In the genomic region with DNA sequence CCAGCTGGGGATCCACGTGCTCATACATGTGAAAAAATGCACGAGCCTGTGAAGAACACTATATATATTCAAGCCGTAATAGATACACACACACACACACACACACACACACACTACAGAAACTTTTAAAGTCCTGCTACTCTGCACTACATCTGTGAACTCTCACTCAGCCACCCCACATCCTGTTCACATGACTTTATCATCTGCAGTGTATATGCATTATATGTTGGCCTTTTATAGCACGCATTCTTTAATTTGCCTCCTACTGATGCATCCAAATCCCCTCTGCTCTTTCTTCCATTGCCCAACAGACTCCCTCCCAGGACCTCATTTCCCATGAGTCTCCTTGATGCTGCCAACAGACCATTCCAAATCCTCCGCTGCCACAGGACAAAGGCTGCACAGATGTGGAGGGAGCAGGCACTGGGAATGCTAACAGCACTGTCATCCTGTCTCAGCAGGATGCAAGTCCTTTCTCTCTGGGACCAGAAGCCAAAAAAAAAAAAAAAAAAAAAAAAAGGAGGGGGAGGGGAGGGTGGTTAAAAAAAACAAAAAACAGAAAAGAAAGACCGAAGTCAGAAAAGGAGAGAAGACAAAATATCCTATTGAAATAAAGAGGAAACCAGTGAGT, we compare ENCODE assay signal across 10 mouse cellular contexts. TPM values are rescaled to one million over a fixed set of nuclear protein-coding genes. Genes with fewer than 3 reads are reported as not detected.
A peak's percentile ranks its signal among the peaks of the same experiment; 100 is the strongest.
DNase-seq lines count a peak whose midpoint lies in the region; ATAC-seq and TF ChIP-seq lines count a peak whose summit lies in the region.
"Had no signal": no experiment of that assay in that cellular context is flagged by ENCODE, and none has a peak within 500 bp of the region (broad histone marks: within the 10 kb centered on the region; RNA-seq: fewer than 3 reads in every experiment).

No protein-coding gene starts in this region.

- H3K4me3 ChIP-seq in heart, embryonic 13.5 days: no peak overlapping the region
- no peak overlapping the region for H3K4me3 ChIP-seq in hindbrain, embryonic 12.5 days
- no peak overlapping the region for H3K4me3 ChIP-seq in midbrain, embryonic 15.5 days
- no peak overlapping the region for H3K4me3 ChIP-seq in stomach, postnatal 0 days (ENCODE audit: low read depth, low read length)
- H3K4me3 ChIP-seq: liver, embryonic 15.5 days had no signal

- H3K4me2 ChIP-seq in heart, embryonic 13.5 days: no peak overlapping the region
- H3K4me2 ChIP-seq in hindbrain, embryonic 12.5 days (replicated peaks): no peak overlapping the region
- no peak overlapping the region for H3K4me2 ChIP-seq in midbrain, embryonic 15.5 days
- H3K4me2 ChIP-seq in stomach, postnatal 0 days (replicated peaks; ENCODE audit: low read depth): no peak overlapping the region
- H3K4me2 ChIP-seq: liver, embryonic 15.5 days had no signal

- H3K36me3 ChIP-seq in heart, embryonic 13.5 days: no peaks in the 10 kb centered on the region
- no peaks in the 10 kb centered on the region for H3K36me3 ChIP-seq in hindbrain, embryonic 12.5 days
- no peaks in the 10 kb centered on the region for H3K36me3 ChIP-seq in midbrain, embryonic 15.5 days (replicated peaks)
- H3K36me3 ChIP-seq in stomach, postnatal 0 days (ENCODE audit: control insufficient read depth, insufficient read depth, low read length): no peaks in the 10 kb centered on the region
- H3K36me3 ChIP-seq: liver, embryonic 15.5 days had no signal

- WGBS in heart, embryonic 13.5 days: 48% methylated on average over 6 of the region's 6 CpGs
- 12% methylated on average over 6 of the region's 6 CpGs for WGBS in hindbrain, embryonic 12.5 days
- 12% methylated on average over 6 of the region's 6 CpGs for WGBS in midbrain, embryonic 15.5 days
- 59% methylated on average over 6 of the region's 6 CpGs for WGBS in stomach, postnatal 0 days

- no peak for ATAC-seq in heart, embryonic 13.5 days (ENCODE audit: extremely low read depth, insufficient number of reproducible peaks, low FRiP score, low TSS enrichment)
- peak; percentile 81 for ATAC-seq in hindbrain, embryonic 12.5 days (ENCODE audit: low FRiP score)
- ATAC-seq in midbrain, embryonic 15.5 days (replicated peaks): peak; percentile 78
- ATAC-seq in stomach, postnatal 0 days (ENCODE audit: low FRiP score, low TSS enrichment): no peak

- DNase-seq in heart, adult 11 months: no peak
- DNase-seq in embryo, embryonic 11 days: peak; percentile 70
- DNase-seq in cerebellum, adult 11 months: no peak
- no peak for DNase-seq in stomach, postnatal 0 days (ENCODE audit: low spot score)
- no peak for DNase-seq in lung, postnatal 36 days
- DNase-seq: heart, postnatal 36 days had no signal

- no peaks in the 10 kb centered on the region for H3K27me3 ChIP-seq in heart, embryonic 13.5 days (replicated peaks)
- no peaks in the 10 kb centered on the region for H3K27me3 ChIP-seq in hindbrain, embryonic 12.5 days
- no peaks in the 10 kb centered on the region for H3K27me3 ChIP-seq in midbrain, embryonic 15.5 days (replicated peaks)
- H3K27me3 ChIP-seq in stomach, postnatal 0 days (ENCODE audit: control insufficient read depth, insufficient read depth, low read length): no peaks in the 10 kb centered on the region
- H3K27me3 ChIP-seq: liver, embryonic 15.5 days had no signal

- TF ChIP-seq CTCF in stomach, postnatal 0 days (IDR thresholded peaks at IDR 0.05; ENCODE audit: low read depth): no peak

- TF ChIP-seq EP300 in stomach, postnatal 0 days (optimal IDR thresholded peaks at IDR 0.05): no peak

- H3K9ac ChIP-seq in heart, embryonic 13.5 days: no peak overlapping the region
- no peak overlapping the region for H3K9ac ChIP-seq in hindbrain, embryonic 12.5 days
- H3K9ac ChIP-seq in midbrain, embryonic 15.5 days: no peak overlapping the region
- H3K9ac ChIP-seq in stomach, postnatal 0 days (ENCODE audit: low read length): no peak overlapping the region
- H3K9ac ChIP-seq: liver, embryonic 15.5 days had no signal

- no peaks in the 10 kb centered on the region for H3K9me3 ChIP-seq in heart, embryonic 13.5 days
- H3K9me3 ChIP-seq in hindbrain, embryonic 12.5 days (replicated peaks): no peaks in the 10 kb centered on the region
- no peaks in the 10 kb centered on the region for H3K9me3 ChIP-seq in midbrain, embryonic 15.5 days
- H3K9me3 ChIP-seq in stomach, postnatal 0 days (ENCODE audit: control insufficient read depth, low read length): no peaks in the 10 kb centered on the region
- H3K9me3 ChIP-seq: liver, embryonic 15.5 days had no signal

- H3K27ac ChIP-seq in heart, embryonic 13.5 days (replicated peaks): 0 out of 2 replicates have a peak overlapping the region, but pooled peaks have one; percentile 33
- H3K27ac ChIP-seq in hindbrain, embryonic 12.5 days: peak overlapping the region; percentile 79
- H3K27ac ChIP-seq in midbrain, embryonic 15.5 days: peak overlapping the region; percentile 69
- no peak overlapping the region for H3K27ac ChIP-seq in stomach, postnatal 0 days (replicated peaks)
- H3K27ac ChIP-seq: liver, embryonic 15.5 days had no signal

- no peaks in the 10 kb centered on the region for H3K4me1 ChIP-seq in heart, embryonic 13.5 days
- peaks cover 6% of the 10 kb centered on the region; the same call in 1 of the 2 replicates for H3K4me1 ChIP-seq in hindbrain, embryonic 12.5 days
- peaks cover 9% of the 10 kb centered on the region; the same call in 1 of the 2 replicates for H3K4me1 ChIP-seq in midbrain, embryonic 15.5 days
- no peaks in the 10 kb centered on the region for H3K4me1 ChIP-seq in stomach, postnatal 0 days (replicated peaks; ENCODE audit: control insufficient read depth, insufficient read depth)
- H3K4me1 ChIP-seq: liver, embryonic 15.5 days had no signal

RNA-seq across cellular contexts. Expression of gene Ptn, which starts 47.7 kb away (rescaled TPM):
- 328 and 358 TPM in 2 replicates for polyA plus RNA-seq in heart, embryonic 13.5 days (2015; fragmentation: Nextera tagmentation; extraction: Ambion mirVana)
- polyA plus RNA-seq in hindbrain, embryonic 12.5 days (2016; fragmentation: Nextera tagmentation; extraction: Ambion mirVana): 500 and 546 TPM in 2 replicates
- 580 and 678 TPM in 2 replicates for polyA plus RNA-seq in midbrain, embryonic 15.5 days (2015; fragmentation: Nextera tagmentation; extraction: Ambion mirVana)
- 157 and 183 TPM in 2 replicates for polyA plus RNA-seq in stomach, postnatal 0 days (2015; fragmentation: Nextera tagmentation; extraction: Ambion mirVana)

Comparison
In these comparisons a context has a peak if more than half of its experiments do, and no peak if none do; other contexts are left out.
1. ATAC-seq: peak in hindbrain, embryonic 12.5 days (single experiment) and midbrain, embryonic 15.5 days (single experiment); none in heart, embryonic 13.5 days (single experiment) and stomach, postnatal 0 days (single experiment).